Mouse (Mus musculus) intestine, embryonic 15.5 days (tissue): ENCODE data around the gene Otop1. TPM values are rescaled to one million over a fixed set of nuclear protein-coding genes. Genes with fewer than 3 reads are reported as not detected.
A peak's percentile ranks its signal among the peaks of the same experiment; 100 is the strongest.

Source experiments
- ATAC-seq: fragments of 200-750 bp; cut with Nextera tagmentation; 2 replicates; pipeline ENCODE4 v1.8.0; 2017; ENCODE audit warnings: moderate TSS enrichment, moderate library complexity
- H3K27ac ChIP-seq: fragments of 300-500 bp; sonication (generic); 2 replicates; pipeline ENCODE4 v1.5.1; 2015; ENCODE audit warnings: mild to moderate bottlenecking, inconsistent platforms
- H3K27me3 ChIP-seq: fragments of 300-500 bp; sonication (generic); replicated peaks from 2 replicates; pipeline ENCODE4 v1.6.1; 2015; ENCODE audit warnings: inconsistent platforms
- H3K36me3 ChIP-seq: fragments of 300-500 bp; sonication (generic); 2 replicates; pipeline ENCODE4 v1.6.1; 2015; ENCODE audit warnings: inconsistent platforms
- H3K4me1 ChIP-seq: fragments of 300-500 bp; sonication (generic); replicated peaks from 2 replicates; pipeline ENCODE4 v1.6.1; 2015; ENCODE audit warnings: inconsistent platforms
- H3K4me2 ChIP-seq: fragments of 300-500 bp; sonication (generic); replicated peaks from 2 replicates; pipeline ENCODE4 v1.6.1; 2015; ENCODE audit warnings: mild to moderate bottlenecking, inconsistent platforms
- H3K4me3 ChIP-seq: fragments of 300-500 bp; sonication (generic); replicated peaks from 2 replicates; pipeline ENCODE4 v1.5.1; 2015; ENCODE audit warnings: inconsistent platforms
- H3K9ac ChIP-seq: fragments of 300-500 bp; sonication (generic); 2 replicates; pipeline ENCODE4 v1.6.1; 2015; ENCODE audit warnings: inconsistent platforms
- H3K9me3 ChIP-seq: fragments of 300-500 bp; sonication (generic); 2 replicates; pipeline ENCODE4 v1.6.1; 2016; ENCODE audit warnings: inconsistent platforms
- WGBS: fragments of 180-500 bp; shearing (Covaris S2); methylation state at CpG from one replicate; pipeline ENCODE4 v1.1.7; 2015; 5-methylcytosine and 5-hydroxymethylcytosine counted together
- polyA plus RNA-seq: library from polyadenylated mRNA; unstranded; fragments of >200 nt; fragmentation: Nextera tagmentation; extraction: Ambion mirVana; gene quantifications from 2 replicates; pipeline ENCODE4 v1.2.1, GENCODE M21; 2015

Gene Otop1
- polyA plus RNA-seq, 1 experiment from 2014 or later, result not detected

- WGBS, result 9% methylated on average over 26 of the region's 26 CpGs
- ATAC-seq, result peak; percentile 92
- no peak overlapping the region for H3K9ac ChIP-seq
These were observed 31.7 kb downstream of the Otop1 start for GRCm38 (mm10) chr5:38307255-38308101.

GRCm38 (mm10) chr5:38308873-38309272, 33.1 kb downstream of the Otop1 start:
- ATAC-seq, result peak; percentile 54
- no peaks in the 10 kb centered on the region for H3K27me3 ChIP-seq
- no peak overlapping the region for H3K4me3 ChIP-seq
- H3K9me3 ChIP-seq, result no peaks in the 10 kb centered on the region
- no peak overlapping the region for H3K9ac ChIP-seq
- H3K4me2 ChIP-seq, result no peak overlapping the region
- 56% methylated on average over 5 of the region's 5 CpGs for WGBS
- H3K36me3 ChIP-seq, result no peaks in the 10 kb centered on the region
- H3K4me1 ChIP-seq, result no peaks in the 10 kb centered on the region
- no peak overlapping the region for H3K27ac ChIP-seq

More at GRCm38 (mm10) chr5:38307255-38308101, 31.7 kb downstream of the Otop1 start:
- H3K4me2 ChIP-seq, result peak overlapping the region; percentile 72
- H3K4me3 ChIP-seq, result peak overlapping the region; percentile 37
- H3K4me1 ChIP-seq, result no peaks in the 10 kb centered on the region
- H3K27ac ChIP-seq, result no peak overlapping the region
- H3K9me3 ChIP-seq, result no peaks in the 10 kb centered on the region
- no peaks in the 10 kb centered on the region for H3K27me3 ChIP-seq
- no peaks in the 10 kb centered on the region for H3K36me3 ChIP-seq

GRCm38 (mm10) chr5:38309795-38310194, 34.0 kb downstream of the Otop1 start:
- no peak overlapping the region for H3K4me2 ChIP-seq
- no peak overlapping the region for H3K27ac ChIP-seq
- no peaks in the 10 kb centered on the region for H3K27me3 ChIP-seq
- WGBS, result 65% methylated on average over 3 of the region's 3 CpGs
- no peaks in the 10 kb centered on the region for H3K9me3 ChIP-seq
- no peak overlapping the region for H3K4me3 ChIP-seq
- H3K9ac ChIP-seq, result no peak overlapping the region
- H3K4me1 ChIP-seq, result no peaks in the 10 kb centered on the region
- no peak for ATAC-seq
- H3K36me3 ChIP-seq, result no peaks in the 10 kb centered on the region

- Histone ChIP-seq H3K36me3 (no peaks in the 10 kb centered on the region), H3K27me3 (peaks cover 50% of the 10 kb centered on the region), H3K4me2 (peak within 1 kb of the TSS; percentile 65), H3K9ac (no peak within 1 kb of the TSS), H3K4me1 (peaks cover 5% of the 10 kb centered on the region; the same call in 1 of the 2 replicates), H3K9me3 (no peaks in the 10 kb centered on the region), H3K4me3 (peak within 1 kb of the TSS; percentile 27), H3K27ac (no peak within 1 kb of the TSS)
- WGBS, result 3% methylated on average over 67 of the region's 67 CpGs
- no peak for ATAC-seq
These were observed 43.4 kb downstream of the Otop1 start, which contains the start of gene Drd5 for GRCm38 (mm10) chr5:38318966-38319786. TSS of gene Drd5 (plus strand) at chr5:38319367.

GRCm38 (mm10) chr5:38333381-38333780, 57.6 kb downstream of the Otop1 start:
- no peak for ATAC-seq
- H3K27ac ChIP-seq, result no peak overlapping the region
- 71% methylated on average over 4 of the region's 4 CpGs for WGBS
- no peak overlapping the region for H3K4me3 ChIP-seq
- H3K4me2 ChIP-seq, result no peak overlapping the region
- H3K36me3 ChIP-seq, result no peaks in the 10 kb centered on the region
- H3K9ac ChIP-seq, result no peak overlapping the region
- H3K9me3 ChIP-seq, result no peaks in the 10 kb centered on the region
- H3K4me1 ChIP-seq, result no peaks in the 10 kb centered on the region
- H3K27me3 ChIP-seq, result no peaks in the 10 kb centered on the region; the same call in 1 of the 2 replicates

- no peak overlapping the region for H3K4me2 ChIP-seq
- no peak overlapping the region for H3K9ac ChIP-seq
- no peaks in the 10 kb centered on the region; the same call in 1 of the 2 replicates for H3K27me3 ChIP-seq
- H3K4me3 ChIP-seq, result no peak overlapping the region
- no peak overlapping the region for H3K27ac ChIP-seq
- no peaks in the 10 kb centered on the region for H3K36me3 ChIP-seq
- H3K4me1 ChIP-seq, result no peaks in the 10 kb centered on the region
- WGBS, result 43% methylated on average over 1 of the region's 1 CpGs
- no peaks in the 10 kb centered on the region for H3K9me3 ChIP-seq
- no peak for ATAC-seq
These were observed 58.8 kb downstream of the Otop1 start for GRCm38 (mm10) chr5:38334582-38334981.

- no peaks in the 10 kb centered on the region for H3K9me3 ChIP-seq
- H3K4me1 ChIP-seq, result no peaks in the 10 kb centered on the region
- no peaks in the 10 kb centered on the region for H3K36me3 ChIP-seq
- no peak overlapping the region for H3K27ac ChIP-seq
- no peak overlapping the region for H3K9ac ChIP-seq
- no peak overlapping the region for H3K4me2 ChIP-seq
- H3K27me3 ChIP-seq, result no peaks in the 10 kb centered on the region
- no peak overlapping the region for H3K4me3 ChIP-seq
- 78% methylated on average over 3 of the region's 3 CpGs for WGBS
- no peak for ATAC-seq
These were observed 67.3 kb downstream of the Otop1 start for GRCm38 (mm10) chr5:38343101-38343500.

GRCm38 (mm10) chr5:38346646-38347432, 71.1 kb downstream of the Otop1 start:
- no peak overlapping the region for H3K27ac ChIP-seq
- H3K4me2 ChIP-seq, result no peak overlapping the region
- H3K27me3 ChIP-seq, result no peaks in the 10 kb centered on the region
- H3K4me3 ChIP-seq, result no peak overlapping the region
- no peaks in the 10 kb centered on the region for H3K9me3 ChIP-seq
- WGBS, result 30% methylated on average over 10 of the region's 10 CpGs
- H3K9ac ChIP-seq, result no peak overlapping the region
- no peaks in the 10 kb centered on the region for H3K4me1 ChIP-seq
- ATAC-seq, result no peak
- H3K36me3 ChIP-seq, result no peaks in the 10 kb centered on the region

- no peaks in the 10 kb centered on the region for H3K27me3 ChIP-seq
- ATAC-seq, result no peak
- no peak overlapping the region for H3K4me2 ChIP-seq
- 49% methylated on average over 5 of the region's 5 CpGs for WGBS
- H3K4me3 ChIP-seq, result no peak overlapping the region
- no peaks in the 10 kb centered on the region for H3K4me1 ChIP-seq
- H3K9ac ChIP-seq, result no peak overlapping the region
- no peak overlapping the region for H3K27ac ChIP-seq
- no peaks in the 10 kb centered on the region for H3K36me3 ChIP-seq
- no peaks in the 10 kb centered on the region for H3K9me3 ChIP-seq
These were observed 74.7 kb downstream of the Otop1 start for GRCm38 (mm10) chr5:38350351-38350929.
